Mouse (Mus musculus): ENCODE measurements at regions not wholly inside any gene's neighbourhood (a gene's known extent, or its start where the extent isn't known, plus 50 kb on each side); places are given as distances from the start of the nearest gene placed in this dataset.

- TF ChIP-seq HCFC1 (IDR thresholded peaks at IDR 0.05; ENCODE audit: borderline replicate concordance, insufficient read depth, low read length) (no peak), ZC3H11A (IDR thresholded peaks at IDR 0.05; ENCODE audit: borderline replicate concordance, low read depth, low read length) (no peak), CHD2 (IDR thresholded peaks at IDR 0.05; ENCODE audit: low read depth, low read length) (no peak), MAFK (IDR thresholded peaks at IDR 0.05; ENCODE audit: insufficient read depth, low read depth, low read length) (no peak)
These were observed 154.3 kb upstream of the Mylip start for GRCm38 (mm10) chr13:45235236-45235635.

Data from ES-E14 (cell line).